Mouse (Mus musculus): Measurements from ENCODE around the gene Srm. TPM values are rescaled to one million over a fixed set of nuclear protein-coding genes. Genes with fewer than 3 reads are reported as not detected.

The Srm gene
- polyA plus RNA-seq (2015; fragmentation: Nextera tagmentation; extraction: Ambion mirVana): 187 and 190 TPM in 2 replicates

DNA sequence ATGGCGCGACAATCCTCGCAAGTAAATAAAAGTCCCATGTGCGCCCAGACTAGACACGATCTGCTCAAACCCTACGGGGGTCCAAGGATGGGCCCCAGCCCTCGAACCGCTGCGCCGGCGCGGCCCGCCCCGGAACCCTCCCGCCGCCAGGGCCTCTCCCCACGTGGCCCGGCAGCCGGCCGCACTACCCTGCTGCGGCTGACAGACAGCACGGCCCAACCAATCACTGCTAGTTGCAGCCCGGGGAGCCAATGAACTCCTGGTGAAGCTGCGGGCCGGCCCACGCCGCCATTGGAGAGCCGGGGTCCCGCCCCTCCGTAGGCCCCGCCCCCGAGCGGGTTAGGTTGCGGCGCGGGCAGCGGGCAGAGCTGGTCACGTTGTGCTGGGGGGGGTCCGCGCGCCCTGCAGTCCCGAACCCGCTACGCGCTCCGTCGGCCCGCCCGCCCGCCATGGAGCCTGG, at the start of gene Srm:
Srm (plus strand) TSS at position 333 of the 460 bp plus-strand sequence.
- peak within 1 kb of the TSS; percentile 93 for H3K4me3 ChIP-seq (replicated peaks; ENCODE audit: low read length)
- no peaks in the 10 kb centered on the region for H3K27me3 ChIP-seq (replicated peaks; ENCODE audit: control insufficient read depth, insufficient read depth, low read length)
- H3K27ac ChIP-seq (ENCODE audit: low read length): peak within 1 kb of the TSS; percentile 88
- peak within 1 kb of the TSS; percentile 73 for H3K4me2 ChIP-seq (ENCODE audit: low read length)
- WGBS: under 1% methylated on average over 46 of the region's 50 CpGs
- no peaks in the 10 kb centered on the region for H3K9me3 ChIP-seq (ENCODE audit: control insufficient read depth, low read length)
- peak within 1 kb of the TSS; percentile 80 for H3K9ac ChIP-seq (replicated peaks; ENCODE audit: low read depth, low read length)
- peaks cover 25% of the 10 kb centered on the region for H3K4me1 ChIP-seq (replicated peaks; ENCODE audit: control insufficient read depth, insufficient read depth, low read length)
- ATAC-seq: peak; percentile 99
- peaks cover 11% of the 10 kb centered on the region for H3K36me3 ChIP-seq (ENCODE audit: control insufficient read depth, insufficient read depth)

DNA sequence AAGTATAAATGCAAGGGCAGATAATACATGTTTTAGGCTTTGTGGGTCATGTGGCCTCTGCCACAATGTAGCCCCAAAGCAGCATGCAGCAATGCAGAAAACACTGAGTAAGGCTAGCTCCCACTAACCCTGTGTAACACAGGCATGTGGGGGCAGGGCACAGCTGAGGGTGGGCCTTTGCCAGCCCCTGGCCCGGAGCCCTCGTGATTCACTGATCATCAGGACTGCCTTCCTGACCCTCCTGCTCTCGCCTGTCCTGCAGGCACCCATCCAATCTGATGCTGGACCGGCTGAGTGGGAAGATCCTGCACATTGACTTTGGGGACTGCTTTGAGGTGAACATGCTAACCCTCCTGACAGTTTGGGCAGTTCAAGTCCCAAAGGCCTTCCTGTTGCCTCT, 42.2 kb upstream of the Srm start:
- no peak overlapping the region for H3K27ac ChIP-seq (ENCODE audit: low read length)
- no peaks in the 10 kb centered on the region for H3K27me3 ChIP-seq (replicated peaks; ENCODE audit: control insufficient read depth, insufficient read depth, low read length)
- 86% methylated on average over 4 of the region's 4 CpGs for WGBS
- H3K4me1 ChIP-seq (replicated peaks; ENCODE audit: control insufficient read depth, insufficient read depth, low read length): no peaks in the 10 kb centered on the region
- H3K4me3 ChIP-seq (replicated peaks; ENCODE audit: low read length): no peak overlapping the region
- no peak overlapping the region for H3K4me2 ChIP-seq (ENCODE audit: low read length)
- no peaks in the 10 kb centered on the region for H3K9me3 ChIP-seq (ENCODE audit: control insufficient read depth, low read length)
- no peak overlapping the region for H3K9ac ChIP-seq (replicated peaks; ENCODE audit: low read depth, low read length)
- H3K36me3 ChIP-seq (ENCODE audit: control insufficient read depth, insufficient read depth): peaks cover 60% of the 10 kb centered on the region
- ATAC-seq: no peak

DNA sequence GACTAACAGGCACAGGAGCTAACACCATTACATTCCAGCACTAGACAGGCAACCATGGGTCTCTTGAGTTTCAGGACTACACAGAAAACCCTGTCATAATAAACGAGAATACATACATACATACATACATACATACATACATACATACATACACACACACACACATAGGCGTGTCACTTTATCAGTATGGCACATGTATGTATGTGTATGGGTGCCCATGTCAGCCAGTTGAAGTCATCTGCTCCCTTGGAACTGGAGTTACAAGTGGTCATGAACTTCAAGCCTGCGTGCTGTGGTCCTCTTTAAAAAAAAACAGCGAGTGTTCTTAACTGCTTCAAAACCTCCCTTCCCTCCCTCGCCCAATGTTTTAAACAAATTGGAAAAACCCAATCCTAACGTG, 33.5 kb upstream of the Srm start:
- peaks cover 42% of the 10 kb centered on the region for H3K36me3 ChIP-seq (ENCODE audit: control insufficient read depth, insufficient read depth)
- H3K27me3 ChIP-seq (replicated peaks; ENCODE audit: control insufficient read depth, insufficient read depth, low read length): no peaks in the 10 kb centered on the region
- WGBS: 31% methylated on average over 6 of the region's 6 CpGs
- peak overlapping the region; percentile 96 for H3K27ac ChIP-seq (ENCODE audit: low read length)
- H3K9ac ChIP-seq (replicated peaks; ENCODE audit: low read depth, low read length): peak overlapping the region; percentile 97
- H3K4me1 ChIP-seq (replicated peaks; ENCODE audit: control insufficient read depth, insufficient read depth, low read length): peaks cover 13% of the 10 kb centered on the region
- peak overlapping the region; percentile 78 for H3K4me2 ChIP-seq (ENCODE audit: low read length)
- peak overlapping the region; percentile 85 for H3K4me3 ChIP-seq (replicated peaks; ENCODE audit: low read length)
- no peaks in the 10 kb centered on the region for H3K9me3 ChIP-seq (ENCODE audit: control insufficient read depth, low read length)
- peak; percentile 39 for ATAC-seq

DNA sequence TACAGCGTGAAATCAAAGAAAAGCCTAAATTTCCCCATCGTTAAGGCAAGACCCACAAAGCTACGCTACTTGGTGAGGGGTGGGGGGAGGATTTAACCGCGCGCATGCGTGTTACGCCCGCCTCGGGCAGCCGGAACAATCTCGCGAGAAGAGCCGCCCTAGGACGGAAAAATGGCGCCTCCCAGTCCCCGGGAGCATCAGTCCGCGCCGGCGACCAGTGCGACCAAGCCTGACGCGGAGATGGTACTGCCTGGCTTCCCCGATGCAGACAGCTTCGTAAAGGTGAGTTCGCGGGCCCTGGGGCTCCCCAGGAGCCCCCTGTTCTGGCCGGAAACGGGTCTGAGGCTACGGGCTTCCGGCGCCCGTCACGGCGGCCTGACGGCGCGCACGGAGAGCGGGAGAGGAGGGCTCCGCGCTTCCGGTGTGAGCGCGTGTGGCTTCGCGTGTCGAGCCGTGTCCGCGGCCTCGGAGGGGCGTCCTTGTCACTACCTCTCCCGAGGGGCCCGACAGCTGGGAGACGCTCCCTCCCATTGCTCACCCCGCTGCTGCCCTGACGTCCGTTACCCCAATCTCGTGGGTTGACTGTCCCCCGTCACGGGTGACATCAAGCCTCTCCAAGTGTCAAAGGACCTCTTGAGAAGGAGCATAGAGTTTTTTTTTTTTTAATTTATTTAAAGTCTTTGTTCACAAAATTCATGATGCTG, 32.9 kb upstream of the Srm start, which contains the start of gene Exosc10:
Exosc10 (plus strand) TSS at position 133 of the 704 bp plus-strand sequence.
- Histone ChIP-seq H3K4me1 (replicated peaks; ENCODE audit: control insufficient read depth, insufficient read depth, low read length) (peaks cover 13% of the 10 kb centered on the region), H3K9me3 (ENCODE audit: control insufficient read depth, low read length) (no peaks in the 10 kb centered on the region), H3K9ac (replicated peaks; ENCODE audit: low read depth, low read length) (peak within 1 kb of the TSS; percentile 97), H3K27me3 (replicated peaks; ENCODE audit: control insufficient read depth, insufficient read depth, low read length) (no peaks in the 10 kb centered on the region), H3K27ac (ENCODE audit: low read length) (peak within 1 kb of the TSS; percentile 96), H3K4me3 (replicated peaks; ENCODE audit: low read length) (peak within 1 kb of the TSS; percentile 85), H3K4me2 (ENCODE audit: low read length) (peak within 1 kb of the TSS; percentile 78), H3K36me3 (ENCODE audit: control insufficient read depth, insufficient read depth) (peaks cover 39% of the 10 kb centered on the region)
- ATAC-seq: peak; percentile 96
- 0% methylated on average over 57 of the region's 63 CpGs for WGBS

DNA sequence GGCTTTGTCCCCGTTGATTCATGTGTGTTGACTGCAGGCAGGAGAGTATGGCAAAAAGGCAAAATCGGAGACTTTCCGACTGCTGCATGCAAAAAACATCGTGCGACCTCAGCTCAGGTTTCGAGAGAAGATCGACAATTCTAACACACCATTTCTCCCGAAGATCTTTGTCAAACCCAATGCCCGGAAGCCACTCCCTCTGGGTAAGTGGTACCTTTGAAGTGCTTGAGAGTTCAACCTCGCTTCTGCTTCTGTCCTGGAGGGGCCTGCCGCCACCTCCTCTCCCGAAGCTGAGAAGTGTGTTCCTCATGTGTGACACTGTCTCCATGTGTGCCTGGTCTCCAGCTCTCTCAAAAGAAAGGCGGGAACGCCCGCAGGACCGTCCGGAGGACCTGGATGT, 28.6 kb upstream of the Srm start:
- H3K9ac ChIP-seq (replicated peaks; ENCODE audit: low read depth, low read length): no peak overlapping the region
- no peaks in the 10 kb centered on the region for H3K27me3 ChIP-seq (replicated peaks; ENCODE audit: control insufficient read depth, insufficient read depth, low read length)
- H3K4me2 ChIP-seq (ENCODE audit: low read length): no peak overlapping the region
- no peak for ATAC-seq
- H3K4me1 ChIP-seq (replicated peaks; ENCODE audit: control insufficient read depth, insufficient read depth, low read length): peaks cover 12% of the 10 kb centered on the region
- no peak overlapping the region for H3K27ac ChIP-seq (ENCODE audit: low read length)
- H3K4me3 ChIP-seq (replicated peaks; ENCODE audit: low read length): no peak overlapping the region
- WGBS: 94% methylated on average over 17 of the region's 17 CpGs
- H3K9me3 ChIP-seq (ENCODE audit: control insufficient read depth, low read length): no peaks in the 10 kb centered on the region
- H3K36me3 ChIP-seq (ENCODE audit: control insufficient read depth, insufficient read depth): peaks cover 59% of the 10 kb centered on the region

DNA sequence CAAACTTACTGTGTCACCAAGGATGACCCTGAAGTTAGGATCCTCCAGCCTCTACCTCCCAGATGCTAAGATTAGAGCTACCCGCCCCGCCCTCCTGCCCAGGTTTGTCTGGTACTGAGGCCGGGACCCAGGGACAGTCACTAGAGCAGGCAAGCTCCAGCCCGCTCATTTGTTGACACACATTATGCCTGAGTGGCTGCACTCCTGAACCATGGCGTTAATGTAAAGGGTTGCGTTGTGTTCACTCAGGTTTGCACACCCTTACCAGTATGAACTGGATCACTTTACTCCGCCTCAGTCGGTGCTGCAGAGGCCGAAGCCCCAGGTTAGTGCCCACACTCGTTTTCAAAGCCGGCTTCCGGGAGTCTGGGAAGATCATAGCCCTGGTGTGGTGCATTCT, 27.7 kb upstream of the Srm start:
- H3K9ac ChIP-seq (replicated peaks; ENCODE audit: low read depth, low read length): no peak overlapping the region
- H3K4me1 ChIP-seq (replicated peaks; ENCODE audit: control insufficient read depth, insufficient read depth, low read length): peaks cover 8% of the 10 kb centered on the region
- no peak overlapping the region for H3K27ac ChIP-seq (ENCODE audit: low read length)
- peaks cover 67% of the 10 kb centered on the region for H3K36me3 ChIP-seq (ENCODE audit: control insufficient read depth, insufficient read depth)
- H3K27me3 ChIP-seq (replicated peaks; ENCODE audit: control insufficient read depth, insufficient read depth, low read length): no peaks in the 10 kb centered on the region
- no peak for ATAC-seq
- H3K4me2 ChIP-seq (ENCODE audit: low read length): no peak overlapping the region
- no peak overlapping the region for H3K4me3 ChIP-seq (replicated peaks; ENCODE audit: low read length)
- H3K9me3 ChIP-seq (ENCODE audit: control insufficient read depth, low read length): no peaks in the 10 kb centered on the region
- 93% methylated on average over 12 of the region's 12 CpGs for WGBS

DNA sequence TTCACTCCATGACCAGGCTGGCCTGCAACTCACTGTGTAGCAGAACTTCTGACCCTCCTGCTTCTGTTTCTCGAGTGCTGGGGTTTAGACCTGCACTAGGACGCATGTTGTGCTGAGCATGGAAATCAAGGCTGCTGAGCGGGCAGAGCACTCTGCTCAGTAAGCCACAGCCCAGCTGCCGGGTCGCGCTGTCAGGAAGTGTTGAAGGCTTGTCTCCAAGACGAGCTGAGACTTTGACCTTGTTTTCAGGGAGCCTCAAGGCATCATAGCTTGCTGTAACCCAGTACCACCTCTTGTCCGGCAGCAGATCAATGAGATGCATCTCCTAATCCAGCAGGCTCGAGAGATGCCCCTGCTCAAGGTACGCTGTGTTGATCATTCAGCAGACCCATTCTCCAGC, 21.2 kb upstream of the Srm start:
- no peak overlapping the region for H3K4me3 ChIP-seq (replicated peaks; ENCODE audit: low read length)
- 91% methylated on average over 10 of the region's 10 CpGs for WGBS
- no peaks in the 10 kb centered on the region for H3K9me3 ChIP-seq (ENCODE audit: control insufficient read depth, low read length)
- no peak for ATAC-seq
- H3K27me3 ChIP-seq (replicated peaks; ENCODE audit: control insufficient read depth, insufficient read depth, low read length): no peaks in the 10 kb centered on the region
- H3K4me2 ChIP-seq (ENCODE audit: low read length): no peak overlapping the region
- H3K36me3 ChIP-seq (ENCODE audit: control insufficient read depth, insufficient read depth): peaks cover 77% of the 10 kb centered on the region
- H3K4me1 ChIP-seq (replicated peaks; ENCODE audit: control insufficient read depth, insufficient read depth, low read length): no peaks in the 10 kb centered on the region
- no peak overlapping the region for H3K27ac ChIP-seq (ENCODE audit: low read length)
- H3K9ac ChIP-seq (replicated peaks; ENCODE audit: low read depth, low read length): no peak overlapping the region

DNA sequence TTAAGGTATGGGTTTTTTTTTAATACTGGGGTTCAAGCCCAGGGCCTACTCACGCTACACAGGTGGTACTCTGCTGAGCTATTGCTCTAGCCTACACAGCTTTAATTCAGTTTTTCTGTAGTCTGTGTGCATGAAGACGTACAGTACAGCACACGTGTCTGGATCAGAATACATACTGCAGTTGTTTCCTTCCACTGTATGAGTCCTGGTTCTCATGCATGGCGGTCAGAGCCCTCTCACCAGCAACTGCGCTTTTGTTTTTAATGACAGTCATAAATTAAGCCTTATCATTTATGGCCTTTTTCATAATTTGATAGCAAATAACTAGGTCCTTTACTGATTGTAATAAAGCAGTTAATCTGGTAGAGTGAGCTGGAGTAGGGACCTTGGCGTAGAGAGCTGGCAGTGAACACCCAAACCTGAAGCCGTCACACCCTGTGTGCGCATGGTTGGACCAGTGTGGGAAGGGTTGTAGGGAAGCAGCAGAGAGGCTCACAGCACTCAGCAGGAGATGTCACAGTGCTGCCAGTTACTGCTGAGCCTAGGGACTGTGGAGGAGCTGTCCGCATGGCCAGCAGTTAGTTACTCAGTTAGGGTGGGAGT, 20.5 kb upstream of the Srm start:
- Histone ChIP-seq H3K36me3 (ENCODE audit: control insufficient read depth, insufficient read depth) (peaks cover 78% of the 10 kb centered on the region), H3K4me1 (replicated peaks; ENCODE audit: control insufficient read depth, insufficient read depth, low read length) (no peaks in the 10 kb centered on the region), H3K9ac (replicated peaks; ENCODE audit: low read depth, low read length) (no peak overlapping the region), H3K4me3 (replicated peaks; ENCODE audit: low read length) (no peak overlapping the region), H3K4me2 (ENCODE audit: low read length) (no peak overlapping the region), H3K27ac (ENCODE audit: low read length) (no peak overlapping the region), H3K27me3 (replicated peaks; ENCODE audit: control insufficient read depth, insufficient read depth, low read length) (no peaks in the 10 kb centered on the region), H3K9me3 (ENCODE audit: control insufficient read depth, low read length) (no peaks in the 10 kb centered on the region)
- 96% methylated on average over 9 of the region's 9 CpGs for WGBS
- no peak for ATAC-seq

DNA sequence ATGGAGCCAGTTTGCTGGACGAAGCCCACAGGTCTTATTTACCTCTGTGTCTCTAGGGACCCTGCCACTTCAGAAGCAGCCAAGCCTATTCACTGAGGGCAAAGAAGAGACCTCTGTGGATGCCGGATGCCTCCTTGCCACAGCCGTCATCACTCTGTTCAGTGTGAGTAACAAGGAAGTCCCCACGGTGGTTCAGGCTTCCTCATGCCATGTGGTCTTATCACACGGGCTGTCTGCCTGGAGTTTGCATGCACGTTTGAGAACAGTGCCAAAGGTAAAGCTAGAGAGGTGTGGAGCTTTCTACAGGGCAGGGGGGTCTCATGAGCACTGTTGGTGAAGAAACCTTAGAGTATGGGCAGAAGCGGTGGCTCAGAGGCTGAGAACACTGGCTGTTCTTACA, 18.1 kb upstream of the Srm start:
- H3K27me3 ChIP-seq (replicated peaks; ENCODE audit: control insufficient read depth, insufficient read depth, low read length): no peaks in the 10 kb centered on the region
- 92% methylated on average over 7 of the region's 7 CpGs for WGBS
- no peak overlapping the region for H3K4me3 ChIP-seq (replicated peaks; ENCODE audit: low read length)
- no peak overlapping the region for H3K4me2 ChIP-seq (ENCODE audit: low read length)
- no peak overlapping the region for H3K9ac ChIP-seq (replicated peaks; ENCODE audit: low read depth, low read length)
- no peak for ATAC-seq
- no peak overlapping the region for H3K27ac ChIP-seq (ENCODE audit: low read length)
- H3K9me3 ChIP-seq (ENCODE audit: control insufficient read depth, low read length): no peaks in the 10 kb centered on the region
- peaks cover 79% of the 10 kb centered on the region for H3K36me3 ChIP-seq (ENCODE audit: control insufficient read depth, insufficient read depth)
- no peaks in the 10 kb centered on the region for H3K4me1 ChIP-seq (replicated peaks; ENCODE audit: control insufficient read depth, insufficient read depth, low read length)

Data from forebrain, embryonic 16.5 days (tissue).